Mouse (Mus musculus) heart, adult 18-20 months (tissue): ENCODE results near the gene Copb1. TPM values are rescaled to one million over a fixed set of nuclear protein-coding genes. Genes with fewer than 3 reads are reported as not detected.

Experiments used
- DNase-seq, 2 experiments: peaks; one replicate each; pipeline ENCODE4 v3.0.0; 2021 to 2022; ENCODE audit warnings: mixed read lengths in 1 of 2
- total RNA-seq, 2 experiments: library from RNA; stranded (reverse); gene quantifications; 2 replicates each; pipeline ENCODE4 v1.2.3; 2021

Gene Copb1
- total RNA-seq, 2 experiments from 2014 or later: 42.4 to 44.1 TPM

DNA sequence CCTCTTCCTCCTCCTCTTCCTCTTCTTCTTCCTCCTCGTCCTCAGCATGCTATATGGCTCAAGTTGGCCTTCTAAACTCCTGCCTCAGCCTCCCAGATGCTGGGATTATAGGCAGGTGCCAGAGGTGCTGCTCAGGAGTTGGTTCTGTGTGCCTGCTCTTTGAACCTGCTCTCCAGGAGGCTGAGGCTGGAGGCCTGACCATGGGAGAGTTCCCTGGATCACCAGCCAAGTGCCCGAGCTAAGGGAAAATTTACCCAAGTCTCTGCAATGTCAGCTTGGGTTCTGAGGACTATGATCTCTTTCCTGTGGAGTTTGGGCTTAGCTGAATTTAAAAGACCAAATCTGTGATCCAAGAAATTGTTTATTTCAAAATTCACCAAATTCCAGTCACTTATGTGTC is 85.1 kb downstream of the Copb1 start:
- DNase-seq: no peak

Other genes starting within 250 kb of the Copb1 start
- 10 to 100 TPM; 48.8 to 55.6 TPM for gene Rras2, start 136.9 kb downstream of the Copb1 start, total RNA-seq
- 100 to 1,000 TPM; 143 TPM for gene Psma1, start 21.4 kb upstream of the Copb1 start, total RNA-seq
- 10 to 100 TPM in 1 of 2 experiments, 1 to 10 TPM in 1; 4.7 to 10.1 TPM for gene Pde3b, start 160.6 kb upstream of the Copb1 start, total RNA-seq